Mouse (Mus musculus): ENCODE measurements around the gene Fam114a1. TPM values are rescaled to one million over a fixed set of nuclear protein-coding genes. Genes with fewer than 3 reads are reported as not detected.

Fam114a1 gene
- polyA plus RNA-seq (2017; shearing (Covaris generic)), result 1 to 10 TPM in 2 of 3 experiments, under 1 TPM in 1; 0.82 to 3.7 (median 3.4) TPM

DNA sequence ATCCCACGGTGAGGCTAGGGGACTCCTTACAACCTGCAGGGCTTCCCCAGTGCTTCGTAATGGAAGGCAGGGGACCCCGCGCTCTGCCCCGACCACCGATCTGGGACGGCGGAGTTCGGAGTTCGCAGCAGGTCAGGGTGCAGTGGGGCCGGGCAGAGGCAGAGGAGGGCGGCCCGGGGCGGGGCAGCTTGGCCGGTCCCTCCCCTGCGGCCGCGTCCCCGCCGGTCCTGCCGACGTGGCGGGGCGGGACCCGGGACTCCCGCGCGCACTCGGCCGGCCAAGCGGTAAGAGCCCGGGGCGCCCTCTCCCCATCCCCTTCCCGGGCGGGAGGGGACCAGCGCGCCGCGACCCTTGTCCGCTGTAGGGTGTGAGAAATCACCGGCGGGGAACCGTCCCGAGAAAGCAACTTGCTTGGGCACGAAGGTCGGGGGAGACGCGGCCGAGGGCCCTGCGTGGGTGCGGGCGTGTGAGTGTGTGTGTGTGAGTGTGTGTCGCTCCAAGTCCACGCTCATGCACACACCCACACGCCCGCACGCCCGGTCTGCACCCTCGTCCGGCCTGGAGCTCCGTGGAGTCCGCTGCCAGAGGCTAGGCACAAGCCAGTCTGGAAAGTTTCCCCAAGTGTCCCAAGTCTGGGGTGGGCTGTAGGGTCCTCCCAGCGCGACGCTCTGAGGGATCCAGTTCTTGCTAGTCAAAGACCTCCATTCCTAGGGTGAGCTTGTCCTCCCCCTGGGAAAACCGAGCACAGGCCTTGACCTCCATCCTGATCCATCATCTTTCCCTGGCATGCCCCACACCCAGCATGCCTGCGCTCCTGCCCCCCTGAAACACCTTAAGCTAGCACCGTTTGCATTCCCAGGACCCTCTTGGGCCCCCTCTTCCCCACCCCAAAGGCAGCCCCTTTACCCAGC lies at the start of gene Fam114a1:
Fam114a1 (plus strand) TSS at position 211 of the 911 bp plus-strand sequence.
- peak; percentile 41 for ATAC-seq

DNA sequence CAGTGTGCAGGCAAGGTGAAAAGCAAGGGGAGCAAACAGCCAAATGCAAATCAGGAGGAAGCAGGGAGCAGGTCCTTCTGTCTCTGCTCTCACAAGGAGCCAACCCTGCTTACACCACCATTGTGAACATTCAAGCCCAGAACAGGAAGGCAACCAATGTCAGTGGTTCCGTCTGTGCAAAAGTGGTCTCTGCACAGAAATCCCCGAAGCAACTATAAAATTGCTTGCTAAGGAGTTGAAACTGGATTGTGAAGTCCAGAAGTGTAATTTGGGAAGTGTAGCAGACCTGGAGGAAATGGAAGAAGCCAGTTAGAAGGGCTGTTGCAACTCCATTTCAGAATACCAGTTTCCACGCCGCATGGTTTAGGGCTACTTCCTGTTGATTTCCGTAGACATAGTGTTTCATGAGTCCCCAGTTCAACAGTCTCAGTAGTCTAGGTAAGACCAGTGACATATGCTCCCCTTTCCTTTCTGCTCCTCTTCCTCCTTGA lies 46.9 kb upstream of the Fam114a1 start:
- peak; percentile 71 for ATAC-seq

- peak; percentile 33 for ATAC-seq
These were observed 37.7 kb upstream of the Fam114a1 start for GRCm38 (mm10) chr5:64932215-64932614.

DNA sequence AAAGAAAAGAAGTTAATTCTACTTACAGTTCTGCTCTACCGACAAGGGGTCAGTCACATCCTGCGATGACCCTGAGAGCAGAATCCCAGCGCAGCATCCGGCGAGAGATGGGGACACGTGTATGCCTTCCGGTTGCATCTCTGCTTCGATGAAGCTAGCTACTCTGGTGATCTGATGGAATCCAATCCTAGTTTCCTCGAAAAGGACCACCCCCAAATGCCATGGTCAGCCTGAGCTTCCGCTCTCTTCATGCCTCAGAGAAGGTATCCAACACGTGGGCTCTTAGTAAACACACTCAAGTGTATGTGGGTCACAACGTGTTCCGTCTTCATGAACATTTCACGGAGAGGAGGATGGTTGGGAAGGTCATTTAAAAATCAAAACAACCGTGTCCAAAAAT lies 37.1 kb upstream of the Fam114a1 start:
- ATAC-seq, result peak; percentile 63

DNA sequence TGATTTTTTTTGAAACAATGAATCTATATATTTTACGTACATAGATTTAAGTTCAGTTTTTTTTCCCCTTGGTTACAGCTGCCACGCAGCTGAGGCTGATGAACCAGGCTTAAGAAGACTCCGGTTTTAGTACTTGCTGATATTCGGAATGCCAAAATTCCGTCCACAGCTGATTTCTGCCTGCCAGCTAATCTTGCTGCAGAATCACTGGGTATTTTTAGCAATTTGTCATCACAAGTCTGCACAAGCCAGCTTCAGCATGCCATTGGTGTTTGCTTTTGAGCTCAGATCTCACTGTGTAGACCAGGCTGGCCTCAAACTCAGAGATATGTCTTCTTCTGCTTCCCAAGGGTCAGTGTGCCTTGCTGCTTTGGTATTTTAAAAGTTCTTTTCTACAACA lies 18.4 kb upstream of the Fam114a1 start:
- no peak for ATAC-seq

DNA sequence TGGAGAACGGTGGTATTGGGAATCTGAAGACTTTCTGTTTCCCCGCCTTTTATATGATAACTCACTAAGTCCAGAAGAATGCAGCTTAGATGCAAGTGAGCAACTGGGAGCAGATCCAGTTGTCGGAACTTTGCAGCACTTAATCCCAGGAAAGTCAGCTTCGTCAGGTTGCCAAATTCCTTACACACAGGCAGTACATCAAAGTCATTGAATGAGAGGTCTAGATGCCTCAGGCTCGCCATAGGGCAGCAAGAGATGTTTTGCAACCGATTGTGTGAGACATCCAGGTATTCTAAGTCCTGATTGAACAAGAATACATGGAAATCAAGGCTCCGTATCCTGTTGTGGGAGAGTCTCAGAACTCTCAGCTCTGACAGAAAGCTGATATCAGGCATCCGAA lies 14.9 kb upstream of the Fam114a1 start:
- no peak for ATAC-seq

DNA sequence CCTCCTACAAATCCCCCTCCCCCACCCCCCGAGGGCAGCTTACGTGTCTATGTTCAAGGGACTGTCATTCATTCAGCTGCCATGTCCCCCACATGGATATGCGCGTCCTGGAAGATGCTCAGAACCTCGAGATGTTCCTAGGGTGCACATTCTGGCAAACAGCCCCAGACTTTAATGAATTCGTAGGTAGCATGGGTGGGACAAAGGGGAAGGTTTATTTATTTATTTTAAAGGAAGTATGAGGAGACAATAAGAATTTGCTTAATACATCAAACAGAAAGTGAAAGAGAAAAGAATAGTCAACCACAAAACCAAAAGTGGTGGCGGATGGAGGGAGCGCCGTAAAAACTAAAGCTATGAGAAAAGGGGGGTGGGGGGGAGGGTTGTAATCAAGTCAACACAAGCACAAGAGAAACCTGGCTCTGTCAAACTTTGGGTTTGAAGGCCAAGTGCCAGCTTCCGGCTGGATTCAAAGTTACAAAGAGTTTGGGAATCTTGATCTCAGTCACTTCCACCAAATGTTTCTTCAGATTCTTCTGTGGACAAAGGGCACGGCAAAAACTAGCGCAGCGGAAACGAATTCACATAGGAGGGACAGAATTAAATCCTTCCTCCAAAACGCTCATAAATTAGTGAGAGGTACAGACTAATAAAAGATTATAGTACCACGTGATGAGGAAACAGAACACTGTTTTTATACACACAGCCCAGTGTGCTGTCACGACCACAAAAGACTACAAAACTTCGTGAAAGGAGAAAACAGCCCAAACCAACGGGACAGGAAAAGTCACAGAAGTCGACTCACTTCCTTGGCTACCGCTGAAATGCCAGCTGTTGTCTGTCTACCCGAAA lies 10.7 kb upstream of the Fam114a1 start:
- ATAC-seq, result peak; percentile 70

DNA sequence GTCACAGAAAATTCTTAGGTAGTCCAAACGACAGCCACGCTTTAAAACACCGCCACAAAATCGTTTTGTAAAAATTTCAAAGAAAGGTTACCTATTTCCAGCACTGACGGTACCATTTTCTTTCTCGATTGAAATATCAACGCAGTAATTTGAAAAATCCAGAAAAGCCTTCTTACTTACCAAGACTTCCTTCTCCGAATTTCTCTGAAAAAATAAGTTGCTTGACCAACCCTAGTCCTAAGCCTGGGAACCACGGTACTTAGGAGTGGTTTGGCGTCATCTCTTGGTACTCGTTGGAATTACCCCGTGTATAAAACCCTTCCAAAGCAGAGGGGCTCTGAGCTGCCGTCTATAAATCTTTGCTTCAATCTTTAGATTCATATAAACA lies 10.0 kb upstream of the Fam114a1 start, which contains the start of gene Tlr6:
Tlr6 (minus strand) TSS at position 255 of the 388 bp plus-strand sequence.
- no peak for ATAC-seq

- peak; percentile 51 for ATAC-seq
These were observed 8.9 kb upstream of the Fam114a1 start for GRCm38 (mm10) chr5:64960857-64961391.

DNA sequence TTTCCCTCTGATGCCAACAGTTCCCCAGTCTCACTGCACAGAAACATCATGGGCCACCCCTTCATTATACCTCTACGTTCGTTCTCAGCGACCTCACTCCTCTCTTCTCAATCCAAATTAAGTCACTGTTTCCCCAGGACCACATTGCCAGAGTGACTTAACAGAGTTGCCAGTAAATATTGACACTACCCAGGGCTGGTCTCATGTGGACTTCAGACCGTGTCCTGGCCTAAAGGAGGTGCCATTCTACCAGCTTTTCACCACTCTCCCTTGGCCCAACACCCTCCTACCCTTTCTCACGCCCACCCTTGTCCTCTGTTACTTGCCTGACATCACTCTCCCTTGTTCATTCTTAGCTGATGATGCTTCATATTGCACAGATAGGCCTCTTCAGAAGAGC lies 6.6 kb upstream of the Fam114a1 start:
- ATAC-seq, result no peak

- ATAC-seq, result no peak
These were observed 6.1 kb upstream of the Fam114a1 start for GRCm38 (mm10) chr5:64963735-64964134.

DNA sequence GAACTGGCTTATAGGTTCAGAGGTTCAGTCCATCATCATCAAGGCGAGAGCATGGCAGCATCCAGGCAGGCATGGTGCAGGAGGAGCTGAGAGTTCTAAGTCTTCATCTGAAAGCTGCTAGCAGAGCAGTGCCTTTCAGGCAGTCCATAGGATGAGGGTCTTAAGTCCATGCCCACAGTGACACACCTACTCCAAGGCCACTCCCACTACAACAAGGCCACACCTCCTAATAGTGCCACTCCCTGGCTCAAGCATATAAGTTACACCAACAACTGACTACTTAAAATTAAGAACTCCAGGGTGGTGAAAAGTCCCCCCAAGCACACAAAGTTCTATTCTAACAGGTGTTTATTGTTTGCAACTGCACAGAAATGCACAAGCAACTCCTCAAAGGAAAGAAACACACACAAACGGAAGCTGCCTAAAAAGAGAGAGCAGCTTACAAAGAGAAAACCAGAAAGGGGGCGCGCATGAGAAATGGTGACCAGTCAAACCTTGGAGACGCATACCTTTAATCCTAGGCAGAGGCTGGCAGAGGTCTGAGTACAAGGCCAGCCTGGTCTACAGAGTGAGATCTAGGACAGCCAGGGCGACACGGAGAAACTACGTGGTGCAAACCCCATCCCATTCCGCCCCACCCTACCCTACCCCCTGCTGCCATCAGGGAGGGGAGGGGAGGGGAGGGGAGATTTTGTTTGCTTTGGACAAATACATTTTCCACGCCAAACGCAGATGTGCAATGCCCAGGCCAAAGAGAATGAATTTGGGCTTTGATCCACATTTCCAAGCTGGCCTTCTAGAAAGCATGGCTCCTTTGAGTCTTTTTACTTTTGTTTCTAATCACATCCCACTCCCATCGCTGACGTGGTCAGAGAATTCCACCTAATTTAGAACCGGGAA lies 660 bp upstream of the Fam114a1 start:
- peak; percentile 53 for ATAC-seq

DNA sequence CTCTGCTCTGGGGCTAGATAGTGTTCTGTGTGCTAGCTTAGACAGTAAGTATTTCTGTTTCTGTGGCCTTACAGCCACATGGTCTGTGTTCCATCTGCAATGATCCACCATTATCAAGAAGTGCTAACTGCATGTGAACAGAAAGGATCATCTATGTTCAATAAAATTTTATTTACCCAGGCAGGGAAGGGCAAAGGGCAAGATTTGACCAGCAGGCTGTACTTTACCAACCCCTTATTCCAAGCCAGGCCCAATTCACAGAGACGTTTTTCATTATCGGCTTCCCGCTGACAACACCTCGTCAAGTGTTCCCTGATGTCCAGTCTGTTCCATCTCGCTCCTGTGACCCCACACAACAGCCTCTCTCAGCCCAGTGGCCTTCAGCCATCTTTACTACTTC lies 5.2 kb downstream of the Fam114a1 start:
- ATAC-seq, result no peak

- no peak for ATAC-seq
These were observed 7.3 kb downstream of the Fam114a1 start for GRCm38 (mm10) chr5:64977128-64977527.

- no peak for ATAC-seq
These were observed 16.1 kb downstream of the Fam114a1 start for GRCm38 (mm10) chr5:64985971-64986370.

- peak; percentile 48 for ATAC-seq
These were observed 20.1 kb downstream of the Fam114a1 start for GRCm38 (mm10) chr5:64989940-64990339.

- ATAC-seq, result peak; percentile 17
These were observed 22.7 kb downstream of the Fam114a1 start for GRCm38 (mm10) chr5:64992540-64992939.

- ATAC-seq, result no peak
These were observed 25.5 kb downstream of the Fam114a1 start for GRCm38 (mm10) chr5:64995408-64995807.

DNA sequence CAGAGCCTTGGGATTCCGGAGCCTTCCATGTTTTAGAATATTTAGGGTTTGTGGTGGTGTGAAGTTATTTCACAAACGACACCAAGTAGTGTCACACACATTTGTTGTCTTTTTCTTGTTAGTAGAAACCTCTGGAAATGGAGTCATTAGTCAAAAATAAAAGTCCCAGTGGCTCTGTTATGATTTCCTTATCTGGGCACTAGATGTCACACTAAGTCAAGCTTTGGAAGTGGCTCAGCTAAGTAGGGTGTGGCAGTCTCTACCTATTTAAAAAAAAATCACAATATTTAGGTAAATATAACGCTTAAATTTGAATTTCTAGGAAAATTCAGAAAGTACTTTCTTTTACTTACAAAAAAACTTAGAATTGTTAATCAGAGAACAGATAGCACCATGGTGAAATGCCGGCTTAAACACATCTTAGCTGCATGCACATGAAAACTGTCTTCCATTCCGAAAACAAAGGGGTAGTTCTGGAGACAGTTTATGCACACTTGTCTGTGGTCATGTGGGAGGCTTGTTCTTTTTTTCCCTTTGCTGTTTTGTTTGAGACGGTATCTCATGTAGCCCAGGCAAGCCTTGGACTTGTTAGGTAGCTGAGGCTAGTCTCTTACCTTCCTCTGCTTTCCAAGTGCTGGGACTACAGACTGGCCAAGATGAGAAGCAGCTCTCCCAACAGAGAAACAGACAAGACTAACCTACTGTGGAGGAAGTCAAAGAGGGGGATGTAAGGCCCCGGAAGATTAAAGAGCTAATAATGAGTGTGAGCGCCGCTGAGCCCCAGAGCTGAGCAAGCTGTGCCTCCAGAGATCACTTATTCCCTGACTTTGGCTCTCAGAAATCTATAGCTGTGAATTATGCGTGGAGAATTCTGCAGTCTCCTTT lies 33.3 kb downstream of the Fam114a1 start:
- ATAC-seq, result peak; percentile 66

- no peak for ATAC-seq
These were observed 34.2 kb downstream of the Fam114a1 start for GRCm38 (mm10) chr5:65003946-65004535.

All from inflammation-experienced regulatory T-cells, adult 6 months (primary cell).